Mouse (Mus musculus) kidney, adult 2 months (tissue): ENCODE data around the gene Gprin1.

Experiments
- CTCF ChIP-seq: fragments of 200-500 bp; conservative IDR thresholded peaks from 2 replicates; pipeline ENCODE4 v1.5.1; 2011; ENCODE audit warnings: low read depth, mild to moderate bottlenecking, control low read depth, low read length, moderate library complexity, mixed read lengths; ENCODE audit not compliant: insufficient read depth, insufficient read length
- POLR2A ChIP-seq: fragments of 200-500 bp; IDR thresholded peaks from one replicate; pipeline ENCODE4 v1.6.1; 2011; ENCODE audit warnings: low read depth, low read length, control low read depth

DNA sequence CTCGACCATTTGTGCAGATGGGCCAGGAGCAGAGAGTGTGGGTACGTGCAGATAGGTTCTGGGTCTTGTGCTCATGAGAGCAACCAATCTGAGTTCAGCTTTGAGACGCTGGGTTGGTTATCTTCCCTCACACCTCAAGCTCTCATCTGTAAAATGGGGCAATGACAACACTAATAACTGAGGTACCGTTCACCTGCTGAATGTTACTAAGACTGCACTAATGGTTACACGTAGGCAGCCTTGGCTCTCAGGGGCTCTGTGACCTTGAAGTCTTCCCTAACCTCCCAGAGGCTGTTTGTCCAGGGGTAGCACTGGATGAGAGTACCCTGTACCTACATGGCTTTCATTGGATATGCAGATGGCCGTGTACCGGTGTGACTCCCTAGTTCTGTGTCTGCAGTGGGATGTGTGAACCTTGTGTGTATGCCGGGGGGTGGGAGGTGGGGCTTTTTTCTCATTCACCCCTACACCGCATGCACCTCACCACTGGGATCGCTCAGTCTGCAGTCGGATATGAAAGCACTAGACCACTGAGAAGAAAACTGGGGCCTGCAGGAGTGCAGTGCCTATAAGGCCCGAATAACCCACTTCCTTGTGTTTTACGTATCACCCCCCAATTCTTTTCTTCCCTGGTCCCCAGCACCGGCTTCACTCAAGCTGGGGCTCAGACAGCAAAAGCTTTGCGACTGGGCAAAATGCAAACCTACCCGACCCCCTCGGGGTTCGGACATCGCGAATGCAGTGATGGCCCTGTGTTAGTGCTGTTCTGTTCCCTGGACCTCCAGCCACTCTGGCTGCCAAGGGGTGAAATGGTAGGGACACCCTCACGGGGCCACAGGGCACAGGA lies 56.7 kb downstream of the Gprin1 start:
- TF ChIP-seq POLR2A = no peak
- TF ChIP-seq CTCF = no peak
